Mouse (Mus musculus): ENCODE measurements around the gene Wipf1. TPM values are rescaled to one million over a fixed set of nuclear protein-coding genes. Genes with fewer than 3 reads are reported as not detected.
"Not testable (repeated sequence)": the region's sequence is repeated elsewhere in the genome, so short reads cannot be mapped to it uniquely, and the experiment has no call there.

The Wipf1 gene
- polyA plus RNA-seq, 1 experiment from 2014 or later: 10.3 TPM

DNA sequence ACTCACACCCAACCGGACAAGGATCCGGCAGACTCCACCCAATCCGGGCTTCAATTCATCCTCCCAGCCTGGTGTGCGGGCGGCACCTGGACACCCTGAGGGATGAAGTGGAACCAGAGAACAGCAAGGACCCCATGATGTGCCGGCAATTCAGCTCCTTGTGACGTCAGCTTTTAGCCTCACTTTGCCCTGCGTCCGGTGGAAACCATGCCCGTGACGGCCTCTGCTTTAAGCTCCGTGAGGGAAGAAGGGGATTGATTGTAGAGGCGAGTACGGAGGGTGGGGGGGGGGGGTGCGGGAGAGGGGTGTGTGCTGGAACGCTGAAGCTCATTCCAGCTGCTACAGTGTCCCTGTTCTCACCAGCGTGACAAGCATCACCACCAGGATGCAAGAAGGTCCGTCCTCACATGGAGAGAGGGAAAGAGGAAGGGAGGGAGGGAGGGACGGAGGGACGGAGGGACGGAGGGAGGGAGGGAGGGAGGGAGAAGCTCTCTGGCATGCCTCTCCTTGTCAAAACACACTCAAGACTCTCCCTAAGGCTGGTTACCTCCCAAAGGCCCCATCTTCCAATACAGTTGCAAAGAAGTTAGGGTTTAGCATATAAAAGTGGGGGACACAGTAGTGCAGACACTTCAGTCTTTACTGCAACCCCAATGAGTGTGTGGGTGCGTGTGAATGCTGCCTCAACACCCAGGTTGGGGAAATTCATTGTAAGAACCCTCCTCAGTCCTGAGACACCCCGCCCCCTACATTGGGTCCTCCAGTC, 31.5 kb upstream of the Wipf1 start:
- TF ChIP-seq CTCF (IDR thresholded peaks at IDR 0.05; ENCODE audit: low read depth): no peak
- H3K4me1 ChIP-seq (replicated peaks; ENCODE audit: control insufficient read depth, insufficient read depth, low read length): no peaks in the 10 kb centered on the region
- no peak overlapping the region for H3K27ac ChIP-seq (ENCODE audit: low read depth, low read length)
- no peaks in the 10 kb centered on the region for H3K9me3 ChIP-seq (ENCODE audit: control insufficient read depth)
- H3K4me3 ChIP-seq (ENCODE audit: low read depth, low read length): peak overlapping the region; percentile 32
- ATAC-seq: peak; percentile 31; the same call in 1 of the 2 replicates
- H3K9ac ChIP-seq (ENCODE audit: low read depth, low read length): no peak overlapping the region
- H3K4me2 ChIP-seq (replicated peaks; ENCODE audit: low read depth): peak overlapping the region; percentile 71
- H3K27me3 ChIP-seq (replicated peaks; ENCODE audit: control insufficient read depth, insufficient read depth, low read length): no peaks in the 10 kb centered on the region
- H3K36me3 ChIP-seq (ENCODE audit: control insufficient read depth, insufficient read depth): no peaks in the 10 kb centered on the region
- 4% methylated on average over 23 of the region's 23 CpGs for WGBS

- Histone ChIP-seq H3K4me2 (replicated peaks; ENCODE audit: low read depth) (peak overlapping the region; percentile 71), H3K27ac (ENCODE audit: low read depth, low read length) (no peak overlapping the region), H3K9me3 (ENCODE audit: control insufficient read depth) (no peaks in the 10 kb centered on the region), H3K36me3 (ENCODE audit: control insufficient read depth, insufficient read depth) (no peaks in the 10 kb centered on the region), H3K4me1 (replicated peaks; ENCODE audit: control insufficient read depth, insufficient read depth, low read length) (no peaks in the 10 kb centered on the region), H3K9ac (ENCODE audit: low read depth, low read length) (no peak overlapping the region), H3K27me3 (replicated peaks; ENCODE audit: control insufficient read depth, insufficient read depth, low read length) (no peaks in the 10 kb centered on the region), H3K4me3 (ENCODE audit: low read depth, low read length) (peak overlapping the region; percentile 32; the same call in 1 of the 2 replicates)
- no peak for TF ChIP-seq CTCF (IDR thresholded peaks at IDR 0.05; ENCODE audit: low read depth)
- no peak; the same call in 1 of the 2 replicates for ATAC-seq
- 38% methylated on average over 7 of the region's 7 CpGs for WGBS
Observed at GRCm38 (mm10) chr2:73560445-73560844, 30.9 kb upstream of the Wipf1 start.

DNA sequence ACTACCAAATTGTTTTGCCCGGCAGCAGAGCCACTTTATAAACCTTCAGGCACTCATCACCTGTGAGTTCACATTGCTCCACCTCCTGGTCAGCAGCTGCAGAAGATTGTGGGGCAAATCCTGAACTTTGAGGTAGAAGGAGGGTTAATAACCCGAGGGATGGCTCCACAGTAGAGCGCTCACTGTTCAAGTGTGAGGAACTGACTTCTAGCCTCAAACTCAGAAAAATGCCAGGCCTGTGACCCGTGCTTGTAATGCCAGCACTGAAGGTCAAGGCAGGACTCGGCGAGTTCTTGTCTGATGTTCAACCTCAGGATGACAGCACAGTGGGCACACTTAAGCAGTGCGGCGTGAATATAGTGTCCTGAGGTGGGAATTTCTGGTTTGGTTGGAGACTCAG, 28.4 kb upstream of the Wipf1 start:
- H3K27me3 ChIP-seq (replicated peaks; ENCODE audit: control insufficient read depth, insufficient read depth, low read length): no peaks in the 10 kb centered on the region
- no peak overlapping the region for H3K27ac ChIP-seq (ENCODE audit: low read depth, low read length)
- ATAC-seq: no peak
- H3K4me3 ChIP-seq (ENCODE audit: low read depth, low read length): no peak overlapping the region
- H3K4me1 ChIP-seq (replicated peaks; ENCODE audit: control insufficient read depth, insufficient read depth, low read length): no peaks in the 10 kb centered on the region
- H3K4me2 ChIP-seq (replicated peaks; ENCODE audit: low read depth): no peak overlapping the region
- no peaks in the 10 kb centered on the region for H3K36me3 ChIP-seq (ENCODE audit: control insufficient read depth, insufficient read depth)
- no peaks in the 10 kb centered on the region for H3K9me3 ChIP-seq (ENCODE audit: control insufficient read depth)
- no peak for TF ChIP-seq CTCF (IDR thresholded peaks at IDR 0.05; ENCODE audit: low read depth)
- no peak overlapping the region for H3K9ac ChIP-seq (ENCODE audit: low read depth, low read length)
- WGBS: 78% methylated on average over 8 of the region's 8 CpGs

GRCm38 (mm10) chr2:73557061-73557460, 27.5 kb upstream of the Wipf1 start:
- 88% methylated on average over 3 of the region's 3 CpGs for WGBS
- H3K27ac ChIP-seq (ENCODE audit: low read depth, low read length); H3K4me1 ChIP-seq (replicated peaks; ENCODE audit: control insufficient read depth, insufficient read depth, low read length); H3K27me3 ChIP-seq (replicated peaks; ENCODE audit: control insufficient read depth, insufficient read depth, low read length); H3K4me3 ChIP-seq (ENCODE audit: low read depth, low read length); H3K36me3 ChIP-seq (ENCODE audit: control insufficient read depth, insufficient read depth); H3K9ac ChIP-seq (ENCODE audit: low read depth, low read length); H3K9me3 ChIP-seq (ENCODE audit: control insufficient read depth); H3K4me2 ChIP-seq (replicated peaks; ENCODE audit: low read depth); ATAC-seq: not testable (repeated sequence)

DNA sequence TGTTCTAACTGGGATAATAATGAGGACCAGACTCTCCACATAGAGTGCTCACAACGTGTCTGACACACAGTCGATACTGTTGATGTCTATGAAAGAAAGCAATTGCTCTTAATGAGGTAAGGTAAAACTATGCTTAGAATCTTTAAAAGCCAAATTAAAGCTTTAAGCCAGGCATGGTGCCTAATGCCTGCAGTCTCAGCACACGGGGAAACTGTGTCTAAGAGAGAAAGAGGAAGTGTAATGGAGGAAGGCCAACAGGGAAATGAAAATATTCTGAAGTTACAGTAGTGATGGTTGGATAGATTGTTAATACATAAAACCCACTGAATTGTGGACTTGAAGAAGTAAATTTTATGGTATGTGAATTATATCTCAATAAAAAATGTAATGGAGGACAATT, 24.9 kb upstream of the Wipf1 start:
- Histone ChIP-seq H3K4me1 (replicated peaks; ENCODE audit: control insufficient read depth, insufficient read depth, low read length) (no peaks in the 10 kb centered on the region), H3K4me3 (ENCODE audit: low read depth, low read length) (no peak overlapping the region), H3K9me3 (ENCODE audit: control insufficient read depth) (no peaks in the 10 kb centered on the region), H3K4me2 (replicated peaks; ENCODE audit: low read depth) (no peak overlapping the region), H3K9ac (ENCODE audit: low read depth, low read length) (no peak overlapping the region), H3K27ac (ENCODE audit: low read depth, low read length) (no peak overlapping the region), H3K36me3 (ENCODE audit: control insufficient read depth, insufficient read depth) (no peaks in the 10 kb centered on the region), H3K27me3 (replicated peaks; ENCODE audit: control insufficient read depth, insufficient read depth, low read length) (no peaks in the 10 kb centered on the region)
- WGBS: 82% methylated on average over 3 of the region's 3 CpGs
- no peak for TF ChIP-seq CTCF (IDR thresholded peaks at IDR 0.05; ENCODE audit: low read depth)
- ATAC-seq: no peak

- Histone ChIP-seq H3K27ac (ENCODE audit: low read depth, low read length) (no peak overlapping the region), H3K4me2 (replicated peaks; ENCODE audit: low read depth) (no peak overlapping the region), H3K4me1 (replicated peaks; ENCODE audit: control insufficient read depth, insufficient read depth, low read length) (no peaks in the 10 kb centered on the region), H3K9ac (ENCODE audit: low read depth, low read length) (no peak overlapping the region), H3K9me3 (ENCODE audit: control insufficient read depth) (no peaks in the 10 kb centered on the region), H3K27me3 (replicated peaks; ENCODE audit: control insufficient read depth, insufficient read depth, low read length) (no peaks in the 10 kb centered on the region), H3K4me3 (ENCODE audit: low read depth, low read length) (no peak overlapping the region), H3K36me3 (ENCODE audit: control insufficient read depth, insufficient read depth) (no peaks in the 10 kb centered on the region)
- 67% methylated on average over 3 of the region's 3 CpGs for WGBS
- no peak for TF ChIP-seq CTCF (IDR thresholded peaks at IDR 0.05; ENCODE audit: low read depth)
- no peak for ATAC-seq
Observed at GRCm38 (mm10) chr2:73552926-73553325, 23.4 kb upstream of the Wipf1 start.
